Mouse (Mus musculus) central nervous system, embryonic 14 days (tissue): ENCODE data around the gene Sp8. TPM values are rescaled to one million over a fixed set of nuclear protein-coding genes. Genes with fewer than 3 reads are reported as not detected.

Experiments used
- polyA plus RNA-seq: library from polyadenylated mRNA; depleted of rRNA; stranded (reverse); fragments of >200 nt; gene quantifications from 2 replicates; pipeline ENCODE4 v1.2.3, GENCODE M21; 2012; rRNA removed

Sp8 gene
- 5.0 and 7.2 TPM in 2 replicates for polyA plus RNA-seq

GRCm38 (mm10) chr12:118846221-118846620, at the start of gene Sp8:
TSS of gene Sp8 (plus strand) at chr12:118846329.

Other genes starting within 250 kb of the Sp8 start
- gene Abcb5, start 120.1 kb downstream of the Sp8 start, polyA plus RNA-seq, result not detected in 2 replicates